Comparison of ENCODE assay signal across 13 mouse cellular contexts in genomic region chr11:101718324-101718723, GRCm38 (mm10). TPM values are rescaled to one million over a fixed set of nuclear protein-coding genes. Genes with fewer than 3 reads are reported as not detected.
DNase-seq lines count a peak whose midpoint lies in the region; ATAC-seq and TF ChIP-seq lines count a peak whose summit lies in the region.
"Had no signal": no experiment of that assay in that cellular context is flagged by ENCODE, and none has a peak within 500 bp of the region (broad histone marks: within the 10 kb centered on the region; RNA-seq: fewer than 3 reads in every experiment).

No protein-coding gene starts in this region.

- TF ChIP-seq EP300 in lung, postnatal 0 days (IDR thresholded peaks at IDR 0.05) = no peak

- no peak for ATAC-seq in intestine, embryonic 14.5 days (replicated peaks; ENCODE audit: low FRiP score, low TSS enrichment, low read depth)
- ATAC-seq in intestine, embryonic 15.5 days = no peak
- peak; percentile 31 for ATAC-seq in Patski
- peak; percentile 73; the same call in 1 of the 2 replicates for ATAC-seq in embryonic facial prominence, embryonic 15.5 days (ENCODE audit: insufficient number of reproducible peaks, low FRiP score, low TSS enrichment, low read depth)
- no peak for ATAC-seq in midbrain, embryonic 15.5 days (replicated peaks)
- ATAC-seq in lung, postnatal 0 days = no peak

- no peak overlapping the region for H3K4me3 ChIP-seq in intestine, embryonic 14.5 days (ENCODE audit: low read depth, low read length)
- H3K4me3 ChIP-seq in intestine, embryonic 15.5 days (replicated peaks) = no peak overlapping the region
- H3K4me3 ChIP-seq in embryonic facial prominence, embryonic 15.5 days (replicated peaks) = no peak overlapping the region
- no peak overlapping the region for H3K4me3 ChIP-seq in midbrain, embryonic 15.5 days
- no peak overlapping the region for H3K4me3 ChIP-seq in lung, postnatal 0 days (ENCODE audit: low read depth, low read length)
- H3K4me3 ChIP-seq: heart, embryonic 12.5 days; layer of hippocampus, adult 2 months had no signal

- WGBS in intestine, embryonic 14.5 days = 39% methylated on average over 4 of the region's 4 CpGs
- WGBS in intestine, embryonic 15.5 days = 36% methylated on average over 4 of the region's 4 CpGs
- WGBS in embryonic facial prominence, embryonic 15.5 days = 6% methylated on average over 4 of the region's 4 CpGs
- WGBS in midbrain, embryonic 15.5 days = 10% methylated on average over 4 of the region's 4 CpGs
- 38% methylated on average over 4 of the region's 4 CpGs for WGBS in lung, postnatal 0 days

- no peaks in the 10 kb centered on the region for H3K9me3 ChIP-seq in intestine, embryonic 14.5 days (ENCODE audit: control insufficient read depth, low read length)
- H3K9me3 ChIP-seq in intestine, embryonic 15.5 days = no peaks in the 10 kb centered on the region
- H3K9me3 ChIP-seq in embryonic facial prominence, embryonic 15.5 days (replicated peaks) = no peaks in the 10 kb centered on the region
- H3K9me3 ChIP-seq in midbrain, embryonic 15.5 days = no peaks in the 10 kb centered on the region
- no peaks in the 10 kb centered on the region for H3K9me3 ChIP-seq in lung, postnatal 0 days (ENCODE audit: low read length)
- H3K9me3 ChIP-seq: heart, embryonic 12.5 days had no signal

- H3K27me3 ChIP-seq in intestine, embryonic 14.5 days (replicated peaks; ENCODE audit: control insufficient read depth, insufficient read depth, low read length) = no peaks in the 10 kb centered on the region
- H3K27me3 ChIP-seq in intestine, embryonic 15.5 days (replicated peaks) = no peaks in the 10 kb centered on the region
- H3K27me3 ChIP-seq in Patski = no peaks in the 10 kb centered on the region
- H3K27me3 ChIP-seq in embryonic facial prominence, embryonic 15.5 days = no peaks in the 10 kb centered on the region
- no peaks in the 10 kb centered on the region for H3K27me3 ChIP-seq in midbrain, embryonic 15.5 days (replicated peaks)
- no peaks in the 10 kb centered on the region for H3K27me3 ChIP-seq in lung, postnatal 0 days (replicated peaks; ENCODE audit: insufficient read depth, low read length)
- H3K27me3 ChIP-seq: heart, embryonic 12.5 days had no signal

- no peaks in the 10 kb centered on the region for H3K36me3 ChIP-seq in intestine, embryonic 14.5 days (ENCODE audit: control insufficient read depth, insufficient read depth, low read length)
- no peaks in the 10 kb centered on the region for H3K36me3 ChIP-seq in intestine, embryonic 15.5 days
- no peaks in the 10 kb centered on the region for H3K36me3 ChIP-seq in embryonic facial prominence, embryonic 15.5 days
- H3K36me3 ChIP-seq in midbrain, embryonic 15.5 days (replicated peaks) = no peaks in the 10 kb centered on the region
- no peaks in the 10 kb centered on the region for H3K36me3 ChIP-seq in lung, postnatal 0 days (ENCODE audit: insufficient read depth, low read length)
- H3K36me3 ChIP-seq: heart, embryonic 12.5 days had no signal

- POLR2A ChIA-PET in Patski (lab: Charles Lee) = interaction anchor here (1.4 kb wide), 1 partner anchor 15 kb away, joined by 4 read pairs; the partner anchor contains the start of gene Dhx8

- no peak overlapping the region for H3K27ac ChIP-seq in intestine, embryonic 14.5 days (ENCODE audit: low read depth)
- no peak overlapping the region for H3K27ac ChIP-seq in intestine, embryonic 15.5 days
- 0 out of 2 replicates have a peak overlapping the region, but pooled peaks have one; percentile 13 for H3K27ac ChIP-seq in embryonic facial prominence, embryonic 15.5 days (replicated peaks)
- peak overlapping the region; percentile 26 for H3K27ac ChIP-seq in midbrain, embryonic 15.5 days
- no peak overlapping the region for H3K27ac ChIP-seq in lung, postnatal 0 days (ENCODE audit: low read length)
- H3K27ac ChIP-seq: layer of hippocampus, adult 2 months had no signal

- no peak for TF ChIP-seq CTCF in Patski (IDR thresholded peaks at IDR 0.05)
- no peak for TF ChIP-seq CTCF in lung, postnatal 0 days (IDR thresholded peaks at IDR 0.05)

- H3K9ac ChIP-seq in intestine, embryonic 14.5 days (ENCODE audit: low read length) = no peak overlapping the region
- no peak overlapping the region for H3K9ac ChIP-seq in intestine, embryonic 15.5 days
- H3K9ac ChIP-seq in embryonic facial prominence, embryonic 15.5 days = no peak overlapping the region
- H3K9ac ChIP-seq in midbrain, embryonic 15.5 days = no peak overlapping the region
- H3K9ac ChIP-seq in lung, postnatal 0 days (replicated peaks; ENCODE audit: low read depth) = no peak overlapping the region
- H3K9ac ChIP-seq: heart, embryonic 12.5 days had no signal

- H3K4me1 ChIP-seq in intestine, embryonic 14.5 days (replicated peaks; ENCODE audit: control insufficient read depth, insufficient read depth, low read length) = peaks cover 6% of the 10 kb centered on the region; the same call in 1 of the 2 replicates
- no peaks in the 10 kb centered on the region for H3K4me1 ChIP-seq in intestine, embryonic 15.5 days (replicated peaks)
- H3K4me1 ChIP-seq in embryonic facial prominence, embryonic 15.5 days = no peaks in the 10 kb centered on the region
- peaks cover 10% of the 10 kb centered on the region for H3K4me1 ChIP-seq in midbrain, embryonic 15.5 days
- no peaks in the 10 kb centered on the region for H3K4me1 ChIP-seq in lung, postnatal 0 days (ENCODE audit: insufficient read depth, low read depth, low read length)

- no peak overlapping the region for H3K4me2 ChIP-seq in intestine, embryonic 14.5 days (ENCODE audit: low read length)
- no peak overlapping the region for H3K4me2 ChIP-seq in intestine, embryonic 15.5 days (replicated peaks)
- H3K4me2 ChIP-seq in embryonic facial prominence, embryonic 15.5 days (replicated peaks) = no peak overlapping the region
- H3K4me2 ChIP-seq in midbrain, embryonic 15.5 days = no peak overlapping the region
- no peak overlapping the region for H3K4me2 ChIP-seq in lung, postnatal 0 days (replicated peaks; ENCODE audit: low read depth, low read length)
- H3K4me2 ChIP-seq: heart, embryonic 12.5 days had no signal

- CTCF ChIA-PET in Patski (lab: Charles Lee) = interaction anchor here (0.8 to 2.0 kb wide), 3 partner anchors 11 to 59 kb away, joined by 3 to 7 read pairs (median 6); partner anchors contain the start of gene Dhx8

- in situ Hi-C loops in Patski (cut with MboI; ENCODE audit: low pct_unique_long_range_greater_than_20kb) = no loop called here

- peak; percentile 50 for DNase-seq in intestine, embryonic 14.5 days (ENCODE audit: low spot score)
- DNase-seq in Patski (ENCODE audit: low read depth, low spot score) = no peak
- no peak for DNase-seq in T-cell, adult 2 months (ENCODE audit: low spot score)
- DNase-seq in adrenal gland, postnatal 4 days (ENCODE audit: low spot score in 2 of 2) = no peak
- no peak for DNase-seq in lung, postnatal 0 days (ENCODE audit: low spot score)
- DNase-seq: cerebellum, postnatal 36 days; kidney, adult 9 months; thymus, adult 2 months had no signal

RNA-seq across cellular contexts. Expression of gene Dhx8, which starts 14.4 kb away (rescaled TPM):
- polyA plus RNA-seq in intestine, embryonic 14.5 days (2014; fragmentation: Nextera tagmentation; extraction: Ambion mirVana) = 28.3 and 35.3 TPM in 2 replicates
- polyA plus RNA-seq in intestine, embryonic 15.5 days (2015; fragmentation: Nextera tagmentation; extraction: Ambion mirVana) = 22.5 and 26.9 TPM in 2 replicates
- polyA plus RNA-seq in Patski (2021) = 24.8 TPM
- 32.4 and 36.4 TPM in 2 replicates for polyA plus RNA-seq in embryonic facial prominence, embryonic 15.5 days (2015; fragmentation: Nextera tagmentation; extraction: Ambion mirVana)
- 31.1 and 33.9 TPM in 2 replicates for polyA plus RNA-seq in midbrain, embryonic 15.5 days (2015; fragmentation: Nextera tagmentation; extraction: Ambion mirVana)
- 10 to 100 TPM; 29.1 to 32.7 TPM for total RNA-seq in adrenal gland, postnatal 4 days (2021)
- polyA plus RNA-seq in lung, postnatal 0 days (2015; fragmentation: Nextera tagmentation; extraction: Ambion mirVana) = 16.4 and 20.3 TPM in 2 replicates

RNA-seq across cellular contexts. Expression of gene Arl4d, which starts 53.0 kb away (rescaled TPM):
- polyA plus RNA-seq in intestine, embryonic 14.5 days (2014; fragmentation: Nextera tagmentation; extraction: Ambion mirVana) = 7.8 and 8.3 TPM in 2 replicates
- polyA plus RNA-seq in intestine, embryonic 15.5 days (2015; fragmentation: Nextera tagmentation; extraction: Ambion mirVana) = 7.6 and 7.8 TPM in 2 replicates
- 9.7 TPM for polyA plus RNA-seq in Patski (2021)
- polyA plus RNA-seq in embryonic facial prominence, embryonic 15.5 days (2015; fragmentation: Nextera tagmentation; extraction: Ambion mirVana) = 6.0 and 6.9 TPM in 2 replicates
- 5.0 and 7.8 TPM in 2 replicates for polyA plus RNA-seq in midbrain, embryonic 15.5 days (2015; fragmentation: Nextera tagmentation; extraction: Ambion mirVana)
- total RNA-seq in adrenal gland, postnatal 4 days (2021) = 10 to 100 TPM in 1 of 2 experiments, 1 to 10 TPM in 1; 9.9 to 10.4 TPM
- polyA plus RNA-seq in lung, postnatal 0 days (2015; fragmentation: Nextera tagmentation; extraction: Ambion mirVana) = 25.2 and 33.1 TPM in 2 replicates

Comparison
In these comparisons a context has a peak if more than half of its experiments do, and no peak if none do; other contexts are left out.
1. ATAC-seq: peak in Patski (single experiment) and embryonic facial prominence, embryonic 15.5 days (single experiment); none in intestine, embryonic 14.5 days (single experiment), intestine, embryonic 15.5 days (single experiment), midbrain, embryonic 15.5 days (single experiment) and lung, postnatal 0 days (single experiment).
2. H3K27ac ChIP-seq: peak in embryonic facial prominence, embryonic 15.5 days (single experiment) and midbrain, embryonic 15.5 days (single experiment); none in intestine, embryonic 14.5 days (single experiment), intestine, embryonic 15.5 days (single experiment) and lung, postnatal 0 days (single experiment).